Mouse (Mus musculus) c-Kit-positive CD71-positive TER-119-negative erythroid progenitor cells, embryonic 14.5 days (primary cell): ENCODE data around the gene Gdf5.

Source experiments
- DNase-seq: peaks from one replicate; pipeline ENCODE4 v3.0.0-alpha.2; 2013; ENCODE audit warnings: low read depth

Gene Gdf5

DNA sequence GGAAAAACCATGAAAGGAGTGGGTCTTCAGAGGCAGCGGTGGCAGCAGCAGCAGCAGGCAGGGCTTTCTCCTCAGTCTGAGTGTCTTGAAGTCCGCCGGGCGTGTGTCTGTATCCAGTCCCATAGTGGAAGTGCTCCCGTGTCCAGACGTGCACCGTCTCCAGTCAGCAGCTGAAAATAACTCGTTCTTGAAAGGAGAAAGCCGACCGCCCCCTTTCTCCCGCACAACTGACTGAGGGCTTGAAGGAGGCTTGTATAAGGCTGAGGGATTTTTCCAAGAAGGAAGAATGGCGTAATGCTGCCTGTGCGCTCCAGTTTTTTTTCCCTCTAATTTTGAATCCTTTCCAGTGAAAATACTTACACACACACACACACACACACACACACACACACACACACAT, at the start of gene Gdf5:
TSS of gene Gdf5 (minus strand) at position 244 of the 400 bp plus-strand sequence.
- no peak for DNase-seq

DNA sequence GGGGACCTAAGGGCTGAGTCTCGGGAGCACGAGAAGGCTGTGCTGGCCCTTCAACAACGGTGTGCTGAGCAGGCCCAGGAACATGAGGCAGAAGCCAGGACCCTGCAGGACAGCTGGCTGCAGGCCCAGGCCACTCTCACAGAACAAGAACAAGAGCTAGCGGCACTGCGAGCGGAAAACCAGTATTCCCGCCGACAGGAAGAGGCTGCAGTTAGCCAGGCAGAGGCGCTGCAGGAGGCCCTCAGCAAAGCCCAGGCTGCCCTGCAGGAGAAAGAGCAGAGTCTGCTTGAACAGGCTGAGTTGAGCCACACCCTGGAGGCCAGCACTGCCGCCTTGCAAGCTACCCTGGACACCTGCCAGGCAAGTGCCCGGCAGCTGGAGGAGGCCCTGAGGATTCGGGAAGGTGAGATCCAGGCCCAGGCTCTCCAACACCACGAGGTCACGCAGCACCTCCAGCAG, 46.7 kb upstream of the Gdf5 start:
- no peak for DNase-seq

DNA sequence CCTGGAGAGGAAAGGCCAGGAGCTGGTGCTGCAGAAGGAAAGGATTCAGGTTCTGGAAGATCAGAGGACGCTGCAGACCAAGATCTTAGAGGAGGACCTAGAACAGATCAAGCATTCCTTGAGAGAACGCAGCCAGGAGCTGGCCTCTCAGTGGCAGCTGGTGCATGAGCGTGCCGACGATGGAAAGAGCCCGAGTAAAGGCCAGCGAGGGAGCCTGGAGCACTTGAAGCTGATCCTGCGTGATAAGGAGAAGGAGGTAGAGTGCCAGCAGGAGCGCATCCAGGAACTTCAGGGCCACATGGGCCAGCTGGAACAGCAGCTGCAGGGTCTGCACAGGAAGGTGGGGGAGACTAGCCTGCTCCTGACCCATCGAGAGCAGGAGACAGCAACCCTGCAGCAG, 46.0 kb upstream of the Gdf5 start:
- no peak for DNase-seq

DNA sequence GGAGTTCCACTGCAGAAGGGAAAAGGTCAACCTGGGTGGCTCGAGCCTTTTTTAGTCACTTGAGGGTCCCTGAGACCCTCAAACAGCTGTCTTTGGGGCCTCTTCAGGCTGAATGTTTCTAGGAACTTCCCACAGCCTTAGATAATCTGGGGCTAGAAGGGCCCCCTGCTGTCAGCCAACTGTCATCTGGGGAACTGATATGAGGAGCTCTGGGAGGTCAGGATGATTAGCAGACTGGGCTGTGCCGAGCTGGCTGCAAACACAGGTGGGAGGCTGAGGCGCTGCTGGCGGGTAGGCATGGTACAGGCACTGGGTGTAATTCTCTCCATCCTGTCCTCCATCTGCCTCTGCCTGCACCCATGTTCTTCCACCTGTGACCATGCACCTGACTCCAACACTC, 43.9 kb upstream of the Gdf5 start:
- peak; percentile 75 for DNase-seq

DNA sequence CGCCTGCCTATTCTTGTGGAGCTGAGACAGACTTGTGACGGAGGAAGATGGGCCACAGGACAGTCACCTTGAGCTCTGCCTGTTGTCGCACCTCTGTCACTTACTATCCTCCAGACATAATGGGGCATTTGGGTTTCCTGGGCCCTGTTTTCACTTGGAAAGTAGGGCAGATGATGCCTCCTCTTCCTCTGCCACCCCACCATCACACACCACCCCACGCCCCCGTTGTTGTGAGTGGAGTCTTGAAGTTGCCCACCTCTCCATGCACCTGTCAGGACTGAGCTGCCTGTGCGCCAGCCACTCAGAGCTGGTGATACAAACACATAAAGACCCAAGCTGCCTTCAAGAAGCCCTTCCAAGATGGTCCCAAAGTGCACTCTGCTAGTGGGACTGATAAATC, 42.0 kb upstream of the Gdf5 start:
- no peak for DNase-seq

DNA sequence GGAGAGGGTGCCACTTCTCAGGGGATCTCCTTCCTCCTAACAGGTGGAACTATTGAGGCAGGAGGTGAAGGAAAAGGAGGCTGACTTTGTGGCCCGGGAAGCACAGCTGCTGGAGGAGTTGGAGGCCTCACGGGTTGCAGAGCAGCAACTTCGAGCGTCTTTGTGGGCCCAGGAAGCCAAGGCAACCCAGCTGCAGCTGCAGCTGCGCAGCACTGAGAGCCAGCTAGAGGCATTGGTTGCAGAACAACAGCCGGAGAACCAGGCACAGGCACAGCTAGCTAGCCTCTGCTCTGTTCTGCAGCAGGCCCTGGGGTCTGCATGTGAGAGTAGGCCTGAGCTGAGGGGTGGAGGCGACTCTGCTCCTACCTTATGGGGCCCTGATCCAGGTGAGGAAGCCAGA, 40.6 kb upstream of the Gdf5 start:
- DNase-seq: no peak

DNA sequence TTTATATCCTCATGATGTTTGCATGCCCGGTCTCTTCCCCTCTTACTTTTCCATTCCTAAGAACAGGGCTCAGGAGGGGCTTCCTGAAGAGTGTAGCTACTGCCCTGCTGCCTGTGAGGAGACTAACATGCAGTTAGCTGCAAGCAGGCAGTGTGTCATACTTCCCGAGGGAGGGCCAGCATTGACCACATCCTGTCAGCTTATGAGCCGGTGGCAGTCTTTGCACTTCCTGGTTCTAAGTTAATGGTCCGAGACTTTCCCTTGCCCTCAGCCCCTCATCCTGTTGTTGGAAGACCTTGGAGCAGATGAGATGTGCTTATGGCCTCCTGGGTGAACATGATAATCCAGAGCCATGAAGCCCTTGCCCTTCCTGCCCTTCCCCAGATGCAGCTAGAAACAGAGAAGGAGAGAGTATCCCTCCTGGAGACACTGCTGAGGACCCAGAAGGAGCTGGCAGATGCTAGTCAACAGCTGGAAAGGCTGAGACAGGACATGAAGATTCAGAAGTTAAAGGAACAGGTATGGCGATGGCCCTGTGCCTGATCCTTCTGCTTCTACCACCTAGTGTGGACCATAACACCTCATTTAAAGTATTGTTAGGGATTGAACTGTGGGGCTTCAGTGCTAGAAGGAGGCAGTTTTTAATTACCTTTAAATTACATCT, 34.3 kb upstream of the Gdf5 start:
- DNase-seq: no peak

DNA sequence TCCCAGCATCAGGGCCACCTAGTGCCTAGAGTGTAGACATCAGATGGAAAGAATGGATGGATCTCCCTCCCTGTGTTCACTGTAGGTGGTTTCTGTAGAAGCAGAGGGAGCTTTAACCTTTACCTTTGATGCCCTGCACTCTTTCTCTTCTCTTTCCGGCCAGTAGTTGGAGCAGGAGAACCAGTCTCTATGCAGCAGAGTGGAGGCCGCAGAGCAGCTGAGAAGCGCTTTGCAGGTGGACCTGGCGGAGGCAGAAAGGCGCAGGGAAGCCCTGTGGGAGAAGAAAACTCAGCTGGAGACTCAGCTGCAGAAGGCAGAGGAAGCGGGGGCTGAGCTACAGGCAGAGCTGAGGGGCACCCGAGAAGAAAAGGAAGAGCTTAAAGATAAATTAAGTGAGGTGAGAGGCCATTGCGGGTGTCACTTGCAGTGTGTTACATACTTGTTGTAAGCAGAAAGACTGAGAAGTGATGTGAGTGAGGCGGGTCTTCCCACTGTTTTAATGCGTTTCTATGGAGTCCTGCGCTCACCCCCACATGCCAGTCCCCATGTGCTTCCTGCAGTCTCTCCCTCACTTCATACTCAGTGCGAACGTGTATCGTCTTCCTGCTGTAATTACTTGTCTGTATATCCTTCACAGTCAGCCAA, 29.0 kb upstream of the Gdf5 start:
- no peak for DNase-seq

DNA sequence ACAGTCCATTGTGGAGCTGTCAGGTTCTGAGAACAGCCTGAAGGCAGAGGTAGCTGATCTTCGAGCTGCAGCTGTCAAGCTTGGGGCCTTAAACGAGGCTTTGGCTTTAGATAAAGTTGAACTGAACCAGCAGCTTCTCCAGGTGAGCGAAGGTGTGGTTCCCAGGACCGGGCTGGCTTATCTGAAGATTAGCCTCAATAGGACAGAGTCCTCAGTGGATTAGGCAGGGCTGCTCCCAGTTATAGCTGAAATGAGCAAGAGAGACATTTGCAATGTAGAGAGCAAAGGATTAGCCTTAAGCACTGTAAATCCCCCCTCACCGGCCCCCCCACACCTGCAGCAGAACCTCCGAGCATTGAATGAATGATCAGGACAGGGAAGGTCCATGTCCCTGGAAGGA, 28.2 kb upstream of the Gdf5 start:
- DNase-seq: no peak

DNA sequence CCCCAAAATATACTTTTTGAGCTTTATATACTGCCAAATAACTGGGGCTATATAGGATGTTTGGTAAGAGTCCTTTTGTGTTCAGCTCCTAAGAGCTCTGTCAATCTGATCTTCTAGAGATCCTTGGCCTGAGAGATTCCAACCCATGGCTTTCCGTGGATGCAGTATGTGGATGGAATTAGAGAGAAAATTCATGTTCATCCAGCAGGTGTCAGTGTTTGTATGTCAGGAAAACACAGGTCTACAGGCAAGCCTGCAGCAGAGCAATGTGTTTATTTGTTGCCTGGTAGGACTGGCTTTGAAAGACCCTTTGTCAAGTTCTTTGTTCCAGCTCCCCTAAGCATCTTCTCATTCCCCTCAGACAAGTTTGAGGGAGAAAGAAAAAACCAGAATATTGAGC, 17.8 kb upstream of the Gdf5 start:
- no peak for DNase-seq

DNA sequence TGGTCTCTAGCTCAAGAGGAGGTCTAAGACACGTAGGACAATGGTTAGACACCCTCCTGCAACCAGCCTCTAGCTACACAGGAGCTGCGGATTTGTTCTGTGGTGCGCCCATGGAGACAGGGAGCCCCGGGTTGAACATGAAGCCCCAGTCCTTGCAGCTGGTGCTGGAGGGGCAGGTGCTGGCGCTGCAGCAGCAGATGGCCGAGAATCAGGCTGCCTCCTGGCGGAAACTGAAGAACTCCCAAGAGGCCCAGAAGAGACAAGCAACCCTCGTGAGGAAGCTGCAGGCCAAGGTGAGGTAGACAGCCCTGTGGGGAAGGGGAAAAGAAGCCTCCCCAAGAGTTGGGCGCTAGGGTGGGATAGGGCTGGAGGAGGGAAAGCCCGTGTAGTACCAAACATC, 16.7 kb upstream of the Gdf5 start:
- no peak for DNase-seq

DNA sequence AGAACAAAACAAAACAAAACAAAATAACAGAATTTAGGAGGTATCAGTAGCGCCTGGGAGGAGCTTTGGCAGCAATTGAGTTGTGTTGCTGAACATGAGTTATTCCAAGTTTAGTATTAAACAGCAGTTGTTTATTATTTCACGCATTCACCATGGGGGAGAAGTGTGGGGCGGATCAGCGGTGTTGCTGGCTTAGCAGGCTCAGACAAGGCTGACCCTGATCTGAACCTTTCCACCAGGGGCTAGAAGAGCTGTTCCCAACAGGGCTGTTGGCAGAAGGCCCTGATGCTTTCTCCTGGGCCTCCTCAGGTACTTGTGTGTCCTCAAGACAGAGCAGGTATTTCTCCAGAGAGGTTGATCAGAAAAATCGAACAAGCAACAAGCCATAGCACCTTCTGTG, 14.8 kb upstream of the Gdf5 start:
- no peak for DNase-seq

DNA sequence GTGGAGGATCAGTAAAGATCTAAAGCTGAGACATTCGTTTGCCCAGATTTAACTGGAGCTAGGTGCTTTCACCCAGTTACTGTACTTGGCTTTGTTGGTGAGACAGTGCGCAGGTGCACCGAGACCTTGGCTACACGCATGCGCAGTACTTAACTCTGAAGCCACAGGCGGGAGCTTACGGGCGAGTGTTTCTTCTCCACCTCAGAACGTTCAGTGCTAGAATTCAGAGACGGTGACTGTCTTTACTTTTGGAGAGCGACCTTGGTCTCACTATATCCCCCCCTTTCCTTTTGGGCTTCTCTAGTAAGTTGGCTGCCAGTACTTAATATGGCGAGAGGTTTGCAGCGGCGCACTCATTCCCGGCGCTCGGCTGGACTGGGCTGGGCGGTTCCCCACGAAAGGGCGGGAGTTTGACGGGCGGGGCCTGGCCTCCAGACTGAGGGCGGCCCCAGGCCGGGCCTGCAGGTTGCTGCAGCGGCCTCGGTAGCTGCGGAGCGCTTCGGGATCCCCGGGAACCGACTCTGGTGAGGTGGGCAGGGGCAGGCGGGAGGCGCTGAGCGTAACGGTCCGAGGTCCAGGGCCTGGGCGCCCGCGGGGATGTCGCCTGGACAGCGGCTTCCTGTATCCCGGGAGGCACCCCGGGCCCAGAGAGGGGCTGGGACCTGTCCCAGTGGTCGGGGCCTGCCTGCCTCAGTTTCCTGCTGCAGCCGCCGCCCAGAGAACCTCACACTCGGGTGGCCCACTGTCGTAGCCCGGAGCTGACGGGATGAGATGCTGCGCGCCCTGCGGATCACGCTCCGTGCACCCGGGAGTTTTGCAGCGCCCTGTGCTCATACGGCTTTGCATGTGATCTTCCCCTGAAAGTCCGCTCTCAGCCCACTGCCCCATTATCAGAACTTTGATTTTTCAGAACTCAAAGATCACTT, 11.2 kb upstream of the Gdf5 start, which contains the start of gene Cep250:
TSS of gene Cep250 (plus strand) at position 325 of the 926 bp plus-strand sequence.
- peak; percentile 77 for DNase-seq

DNA sequence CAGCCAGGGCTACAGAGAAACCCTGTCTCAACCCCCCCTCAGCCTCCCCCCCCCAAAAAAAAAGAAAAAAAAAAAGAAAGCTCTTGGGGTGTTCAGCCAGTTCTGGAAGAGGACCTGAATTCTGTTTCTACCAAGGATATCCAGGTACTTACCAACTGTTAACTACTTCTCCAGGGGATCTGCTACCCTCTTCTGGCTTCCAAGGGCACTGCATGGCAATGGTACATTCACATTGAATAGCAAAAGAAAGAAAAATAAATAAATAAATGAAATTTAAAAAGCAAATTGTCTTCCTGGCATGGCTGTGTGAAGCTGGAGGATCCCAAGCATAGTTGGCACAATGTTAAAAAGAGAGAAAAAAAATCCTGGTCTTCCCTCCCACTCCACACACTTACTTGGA, 6.8 kb upstream of the Gdf5 start:
- no peak for DNase-seq

DNA sequence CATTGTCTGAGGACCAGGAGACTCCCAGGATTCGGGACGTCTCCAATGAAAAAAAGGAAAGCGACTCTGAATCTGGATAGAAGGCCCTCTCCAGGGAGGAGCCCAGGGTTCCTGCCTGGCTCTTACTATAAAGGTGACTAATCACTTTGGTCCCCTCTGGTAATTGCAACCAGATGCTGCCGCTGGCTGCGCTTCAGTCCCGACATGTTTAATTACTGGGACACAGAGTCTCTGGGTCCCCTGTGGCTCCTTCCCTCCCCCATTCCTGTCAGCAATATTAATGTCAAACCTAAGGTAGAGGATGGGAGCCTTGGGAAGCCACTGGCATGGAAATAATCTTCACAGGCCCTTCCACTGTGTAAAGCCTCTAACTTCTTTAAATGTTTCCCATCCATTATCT, 4.2 kb upstream of the Gdf5 start:
- DNase-seq: no peak

DNA sequence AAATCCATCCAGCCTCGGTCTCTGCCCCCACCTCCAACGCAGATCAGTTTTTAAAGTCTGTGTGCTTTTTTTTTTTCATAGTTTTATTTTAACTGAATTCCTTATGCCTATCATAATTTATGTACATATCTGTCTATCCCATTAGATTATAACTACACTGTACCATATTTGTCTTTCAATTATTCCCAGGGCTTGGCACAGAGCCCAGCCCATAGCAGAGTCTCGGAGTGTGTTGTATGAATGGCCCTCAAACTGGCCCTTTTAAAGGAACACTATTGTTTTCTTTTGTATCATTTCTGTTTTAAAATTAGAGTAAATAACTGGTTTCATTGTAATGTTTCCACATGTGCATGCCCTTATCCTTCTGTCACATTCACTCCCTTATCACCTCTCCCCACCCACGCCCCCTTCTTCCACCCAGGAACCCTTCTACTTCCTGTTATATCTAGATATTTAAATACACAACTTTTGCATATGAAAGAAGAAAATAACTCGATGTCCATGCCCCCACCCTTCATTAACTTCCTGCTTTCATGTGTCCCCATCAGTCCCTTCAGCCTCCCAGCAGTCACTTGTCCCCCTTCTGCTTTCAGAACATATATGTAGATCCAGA, 2.3 kb upstream of the Gdf5 start:
- no peak for DNase-seq

DNA sequence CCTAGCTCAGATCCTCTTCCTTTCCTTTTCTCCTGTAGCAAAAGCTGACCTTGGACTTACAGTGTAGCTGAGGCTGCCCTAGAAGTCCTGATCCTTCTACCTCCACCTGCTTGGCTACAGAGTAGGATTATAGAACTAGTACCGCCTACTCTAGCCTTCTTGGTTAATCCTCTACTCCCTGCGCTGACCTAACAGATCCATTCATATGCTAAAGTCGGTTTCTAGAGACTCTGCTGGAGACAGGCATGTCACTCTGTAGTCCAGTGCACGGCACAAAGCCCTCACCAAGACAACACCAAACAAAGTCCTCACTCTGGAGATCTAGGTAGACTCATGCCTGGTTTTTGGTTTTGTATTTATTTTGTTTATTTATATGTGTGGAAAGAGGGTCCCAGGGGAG, 1.3 kb upstream of the Gdf5 start:
- no peak for DNase-seq

DNA sequence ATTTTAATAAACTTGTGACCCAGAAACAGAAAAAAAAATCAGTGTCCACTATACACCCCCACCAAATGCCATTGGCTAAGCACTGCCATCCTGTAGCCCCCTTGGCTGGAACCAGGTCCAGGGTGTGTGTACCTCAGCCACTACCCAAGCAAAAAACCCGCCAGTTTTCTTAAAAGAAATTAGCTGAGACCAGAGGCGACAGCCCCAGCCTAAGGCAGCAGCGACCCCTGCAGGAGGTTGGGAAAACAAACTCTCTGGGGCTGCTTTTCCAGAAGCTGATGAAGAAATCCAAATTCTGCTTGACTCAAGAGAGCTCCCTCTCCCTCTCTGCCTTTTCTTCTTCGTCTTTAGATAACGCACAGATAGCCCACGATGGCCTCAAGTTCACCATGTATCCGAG, 902 bp upstream of the Gdf5 start:
- DNase-seq: peak; percentile 79

DNA sequence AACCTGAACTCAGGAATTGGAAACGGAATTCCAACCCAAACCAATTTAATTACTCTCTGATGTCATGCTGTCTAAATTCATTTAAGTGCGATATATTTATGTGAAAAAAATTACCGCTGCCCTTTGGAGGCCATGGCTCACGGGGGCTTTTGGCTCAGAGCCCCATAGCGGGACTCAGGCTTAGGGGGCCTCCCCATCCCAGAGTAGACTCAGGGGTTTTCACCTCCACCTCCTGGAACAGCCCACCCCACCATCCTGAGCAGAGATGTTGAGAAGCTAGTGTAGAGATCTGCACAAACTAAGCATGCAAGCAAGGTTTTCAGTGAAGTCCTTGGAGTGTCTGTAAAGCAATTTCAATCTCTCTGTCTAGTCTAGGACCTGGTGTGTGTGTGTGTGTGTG, 413 bp upstream of the Gdf5 start:
- DNase-seq: no peak

DNA sequence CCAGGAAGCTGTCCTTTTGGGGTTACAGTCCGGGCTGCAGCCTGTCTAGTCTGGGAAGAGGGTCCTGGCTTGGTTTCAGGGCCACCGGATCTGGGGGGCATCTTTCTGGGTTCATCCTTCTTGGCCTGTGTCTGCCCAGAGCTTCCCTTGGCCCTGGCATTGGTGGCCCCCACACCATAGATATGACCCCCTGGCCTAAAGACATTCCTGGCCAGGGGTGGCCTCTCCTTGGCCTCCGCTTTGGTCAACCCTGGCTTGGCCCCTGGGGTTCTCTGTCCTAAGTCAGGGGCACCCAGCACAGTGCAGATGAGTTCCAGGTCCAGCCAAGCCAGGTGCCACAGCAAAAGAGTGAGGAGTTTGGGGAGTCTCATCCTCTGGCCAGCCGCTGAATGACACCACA, 482 bp downstream of the Gdf5 start:
- DNase-seq: no peak

DNA sequence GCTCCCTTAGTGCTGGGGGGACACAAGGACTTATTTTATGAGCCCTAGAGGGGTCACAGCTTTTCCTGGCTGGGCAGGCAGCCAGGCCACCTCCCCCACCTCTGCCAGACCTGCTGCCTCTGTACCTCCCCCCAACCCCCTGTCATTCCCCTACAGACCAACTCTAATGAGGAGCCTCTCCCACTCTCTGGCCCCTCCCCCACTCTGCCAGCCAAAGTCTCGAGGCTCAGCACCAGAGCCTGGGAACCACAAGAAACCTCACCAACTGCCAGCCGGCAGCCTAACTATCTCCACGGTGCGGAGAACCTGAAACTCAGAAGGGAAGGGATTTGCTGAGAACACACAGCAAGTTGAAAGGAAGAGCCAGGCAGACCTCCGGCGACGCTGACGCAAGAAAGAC, 1.7 kb downstream of the Gdf5 start:
- DNase-seq: no peak

DNA sequence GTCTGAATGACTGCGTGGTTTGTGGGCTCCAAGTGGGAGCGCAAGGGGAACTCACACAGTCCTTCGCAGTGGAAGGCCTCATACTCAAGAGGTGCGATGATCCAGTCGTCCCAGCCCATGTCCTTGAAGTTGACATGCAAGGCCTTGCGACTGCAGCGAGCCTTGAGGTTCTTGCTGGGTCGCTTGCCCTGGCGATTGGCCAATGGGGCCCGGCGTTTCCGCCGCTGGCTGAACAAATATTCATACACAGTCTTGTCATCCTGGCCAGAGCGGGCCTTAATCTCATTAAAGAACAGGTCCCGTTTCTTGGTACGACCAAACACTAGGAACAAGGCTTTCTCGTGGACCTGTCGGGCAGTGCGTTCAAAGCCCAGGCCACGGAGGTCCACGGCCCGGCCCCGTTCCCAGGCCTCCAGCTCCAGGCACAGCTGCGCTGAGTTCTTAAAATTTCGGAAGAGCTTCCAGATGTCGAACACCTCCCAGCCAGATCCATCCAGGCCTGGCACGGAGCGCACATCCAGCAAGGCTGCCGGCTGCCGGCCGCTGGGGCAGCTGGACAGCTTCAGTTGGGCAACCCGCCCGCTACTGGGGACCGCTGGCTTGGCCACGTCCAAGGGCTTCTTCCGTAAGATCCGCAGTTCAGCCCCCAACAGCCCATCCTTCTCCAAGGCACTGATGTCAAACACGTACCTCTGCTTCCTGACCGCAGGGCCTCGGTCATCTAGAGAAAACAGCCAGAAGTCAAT, 3.3 kb downstream of the Gdf5 start:
- no peak for DNase-seq
